Mouse (Mus musculus): ENCODE results near the gene Mcpt8.

DNA sequence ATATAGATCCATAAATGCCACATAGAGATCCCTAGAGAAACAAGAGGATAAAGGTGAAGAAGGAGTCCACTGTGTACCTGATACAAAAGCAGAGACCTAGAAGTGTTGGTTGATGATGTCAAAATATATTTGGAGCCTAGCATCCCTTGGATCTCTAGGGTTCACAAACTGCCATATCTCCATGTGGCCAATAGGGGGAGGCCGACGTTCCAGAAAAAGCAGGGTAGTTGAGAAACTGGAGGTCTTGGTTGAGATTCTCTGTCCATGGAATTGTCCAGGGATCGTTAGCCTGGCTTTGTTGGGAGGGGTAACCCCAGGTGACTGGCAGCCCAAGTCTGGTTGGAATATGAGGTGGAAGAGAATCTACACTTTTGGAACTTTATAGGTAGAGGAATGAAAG, 43.3 kb upstream of the Mcpt8 start:
- TF ChIP-seq CTCF (IDR thresholded peaks at IDR 0.05; ENCODE audit: low read depth, low read length) (no peak), POLR2A (IDR thresholded peaks at IDR 0.05; ENCODE audit: borderline replicate concordance, low read depth, low read length) (no peak)
